In the genomic region with DNA sequence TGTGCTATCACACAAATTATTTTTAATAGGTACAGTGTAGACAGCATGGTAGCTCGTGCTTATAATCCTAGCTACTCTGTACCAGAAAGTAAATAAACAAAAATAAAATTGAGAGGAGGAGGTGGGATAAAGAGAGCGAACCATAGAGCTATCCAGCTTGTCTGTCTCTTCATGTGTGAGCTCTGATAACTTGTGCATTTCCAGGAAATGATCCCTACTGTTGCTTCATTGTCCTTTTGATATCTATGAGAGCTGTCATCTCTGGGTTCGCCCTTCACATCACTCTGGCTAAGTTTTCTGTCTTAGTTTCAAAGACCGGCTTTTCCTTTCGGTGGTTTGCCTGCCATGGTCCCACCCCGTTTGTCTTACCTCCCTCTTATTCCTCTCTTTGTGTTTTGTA, we compare ENCODE assay signal across 16 mouse cellular contexts.
"Had no signal": no experiment of that assay in that cellular context is flagged by ENCODE, and none has a peak within 500 bp of the region (broad histone marks: within the 10 kb centered on the region; RNA-seq: fewer than 3 reads in every experiment).

No protein-coding gene starts in this region.

- H3K4me3 ChIP-seq: kidney, embryonic 15.5 days; limb, embryonic 12.5 days; lung, embryonic 15.5 days; midbrain, embryonic 12.5 days; neural tube, embryonic 13.5 days had no signal

- ATAC-seq: intestine, embryonic 16.5 days; midbrain, embryonic 16.5 days had no signal

- H3K9me3 ChIP-seq: kidney, embryonic 15.5 days; limb, embryonic 12.5 days; lung, embryonic 15.5 days; midbrain, embryonic 12.5 days; neural tube, embryonic 13.5 days had no signal

- H3K4me2 ChIP-seq: kidney, embryonic 15.5 days; limb, embryonic 12.5 days; lung, embryonic 15.5 days; midbrain, embryonic 12.5 days; neural tube, embryonic 13.5 days had no signal

- H3K27me3 ChIP-seq: kidney, embryonic 15.5 days; limb, embryonic 12.5 days; lung, embryonic 15.5 days; neural tube, embryonic 13.5 days had no signal

- H3K9ac ChIP-seq: kidney, embryonic 15.5 days; limb, embryonic 12.5 days; lung, embryonic 15.5 days; midbrain, embryonic 12.5 days; neural tube, embryonic 13.5 days had no signal

- DNase-seq: kidney, adult 2 months; kidney, postnatal 14 days; layer of hippocampus, postnatal 36 days; lung, postnatal 14 days; retina, postnatal 1 day; right cerebral cortex, postnatal 4 days; spleen, adult 18-20 months; thymus, postnatal 4 days had no signal

- H3K27ac ChIP-seq: kidney, embryonic 15.5 days; limb, embryonic 12.5 days; lung, embryonic 15.5 days; macrophage; midbrain, embryonic 12.5 days; neural tube, embryonic 13.5 days had no signal

- H3K36me3 ChIP-seq: kidney, embryonic 15.5 days; limb, embryonic 12.5 days; lung, embryonic 15.5 days; midbrain, embryonic 12.5 days; neural tube, embryonic 13.5 days had no signal
